Mouse (Mus musculus) heart, postnatal 10 days (tissue): ENCODE data around the gene Batf2. TPM values are rescaled to one million over a fixed set of nuclear protein-coding genes. Genes with fewer than 3 reads are reported as not detected.
"Not testable (repeated sequence)": the region's sequence is repeated elsewhere in the genome, so short reads cannot be mapped to it uniquely, and the experiment has no call there.

Experiments
- DNase-seq, 2 experiments: peaks; one replicate each; pipeline ENCODE4 v3.0.0; 2021
- intact Hi-C: fragments of 180-260 bp; cut with DNase I; formaldehyde crosslinking; loops from one replicate; pipeline ENCODE4 v1.15.1; 2025
- total RNA-seq, 2 experiments: library from RNA; stranded (reverse); gene quantifications; 2 replicates each; pipeline ENCODE4 v1.2.3; 2021

Gene Batf2
- total RNA-seq, 2 experiments from 2014 or later = 0.31 to 0.32 TPM

GRCm38 (mm10) chr19:6130414-6131128 lies 10.2 kb upstream of the Batf2 start:
- DNase-seq, intact Hi-C loops: not testable (repeated sequence)

DNA sequence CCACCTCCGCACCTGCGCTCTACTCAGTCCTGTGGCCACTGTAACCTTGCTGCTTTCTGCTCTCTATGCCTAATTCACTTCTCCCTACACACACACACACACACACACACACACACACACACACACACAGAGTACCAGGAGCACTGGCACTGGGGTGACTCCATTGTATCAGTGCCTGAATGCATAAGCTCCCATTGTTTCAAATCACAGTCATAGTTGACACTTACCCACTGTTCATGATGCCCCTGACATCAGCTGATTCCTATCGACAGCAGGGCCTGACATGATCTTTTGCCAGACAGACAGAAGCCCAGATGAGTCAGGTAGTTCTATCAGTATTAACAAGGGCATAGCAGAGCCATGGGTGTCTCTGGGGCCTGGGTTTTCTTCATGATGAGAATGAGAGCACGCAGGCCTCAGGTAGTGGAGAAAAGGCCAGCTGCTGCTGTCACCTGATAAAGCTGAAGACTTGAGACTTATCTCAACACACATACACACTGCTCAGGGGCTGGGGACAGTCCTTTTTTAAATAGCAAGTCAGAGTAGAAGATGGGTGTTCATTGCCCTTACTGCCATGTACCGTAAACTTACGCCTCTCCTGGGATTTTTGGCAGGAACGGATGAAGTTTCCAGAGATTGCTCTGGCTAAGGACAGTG lies 8.5 kb upstream of the Batf2 start:
- intact Hi-C loops = no loop called here
- no peak for DNase-seq

DNA sequence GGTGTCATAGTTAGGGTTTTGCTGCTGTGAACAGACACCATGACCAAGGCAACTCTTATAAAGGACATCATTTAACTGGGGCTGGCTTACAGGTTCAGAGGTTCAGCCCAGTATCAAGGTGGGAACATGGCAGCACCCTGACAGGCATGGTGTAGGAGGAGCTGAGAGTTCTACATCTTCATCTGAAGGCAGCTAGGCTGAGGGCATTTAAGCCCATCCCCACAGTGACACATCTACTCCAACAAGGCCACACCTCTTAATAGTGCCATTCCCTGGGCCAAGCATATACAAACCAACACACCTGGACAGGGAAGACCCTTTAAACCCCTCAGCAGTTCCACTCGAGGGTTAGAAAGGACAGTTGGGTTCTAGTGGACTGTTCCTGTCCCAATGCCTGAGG lies 7.6 kb upstream of the Batf2 start:
- intact Hi-C loops, DNase-seq: not testable (repeated sequence)

- intact Hi-C loops = no loop called here
Measured at GRCm38 (mm10) chr19:6136397-6136796, 4.4 kb upstream of the Batf2 start.

DNA sequence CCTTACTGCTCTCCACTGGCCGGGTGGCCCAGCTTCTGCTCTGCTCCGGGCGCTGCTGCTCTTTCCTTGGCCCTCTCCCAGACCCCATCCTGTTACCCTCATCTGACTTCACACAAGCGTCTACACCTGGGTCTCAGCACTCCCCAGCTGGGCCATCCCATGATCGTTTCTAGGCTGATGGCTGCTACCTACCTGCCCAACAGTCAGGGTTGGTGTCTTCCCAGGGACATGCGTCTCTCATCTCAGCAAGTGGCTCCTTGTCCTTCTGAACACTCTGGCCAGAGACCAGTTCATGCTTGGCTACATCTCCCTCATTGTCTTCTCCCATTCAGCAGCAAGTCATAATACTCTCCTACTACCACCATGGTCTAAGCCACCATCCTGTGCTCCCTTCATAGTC lies 1.1 kb upstream of the Batf2 start:
- no peak for DNase-seq
- intact Hi-C loops = loop anchor here (5.0 kb wide), 1 partner anchor 193 kb away; the partner anchor contains the start of gene Men1

More at GRCm38 (mm10) chr19:6136397-6136796, 4.4 kb upstream of the Batf2 start:
- DNase-seq = no peak

- intact Hi-C loops = loop anchor here (5.0 kb wide), 1 partner anchor 192 kb away; the partner anchor contains the start of gene Men1
- no peak for DNase-seq
Measured at GRCm38 (mm10) chr19:6140374-6140677, 457 bp upstream of the Batf2 start.

GRCm38 (mm10) chr19:6141394-6141749 lies 589 bp downstream of the Batf2 start, which contains the start of gene Arl2:
Gene Arl2 (minus strand): TSS chr19:6141548.
- intact Hi-C loops = loop anchor here (1.0 to 5.0 kb wide), 2 partner anchors 94 to 191 kb away; partner anchors contain the start of genes Men1 and Ppp2r5b
- peak; percentile 85 to 86 for DNase-seq

GRCm38 (mm10) chr19:6144842-6145241 lies 4.1 kb downstream of the Batf2 start:
- intact Hi-C loops = loop anchor here (5.0 kb wide), 1 partner anchor 187 kb away; the partner anchor contains the start of gene Men1

GRCm38 (mm10) chr19:6155174-6155573 lies 14.4 kb downstream of the Batf2 start:
- intact Hi-C loops = no loop called here
- DNase-seq = no peak

More at GRCm38 (mm10) chr19:6144842-6145241, 4.1 kb downstream of the Batf2 start:
- DNase-seq = no peak

DNA sequence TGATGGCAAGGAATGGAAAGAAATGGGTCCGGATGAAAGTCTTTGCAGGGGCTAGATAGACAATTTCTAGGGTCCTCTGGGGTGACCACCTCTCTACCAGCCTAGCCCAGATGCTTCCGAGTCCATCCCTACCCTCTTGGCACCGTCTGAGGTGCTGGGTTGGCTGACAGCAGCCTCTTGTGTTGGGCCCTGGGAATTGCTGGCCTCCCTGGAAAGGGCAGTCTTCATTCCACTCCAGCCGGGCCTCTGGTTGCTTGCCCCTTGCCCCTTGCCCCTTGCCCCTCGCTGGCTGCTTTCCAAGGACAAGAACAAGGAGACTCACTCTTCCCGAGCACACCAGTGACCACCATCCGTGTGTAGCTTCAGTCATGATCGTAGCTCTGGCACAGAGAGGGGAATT lies 15.6 kb downstream of the Batf2 start:
- intact Hi-C loops = no loop called here
- no peak for DNase-seq

- DNase-seq = no peak
- intact Hi-C loops = no loop called here
Measured at GRCm38 (mm10) chr19:6157220-6157619, 16.4 kb downstream of the Batf2 start.

GRCm38 (mm10) chr19:6163872-6164547 lies 23.2 kb downstream of the Batf2 start:
- DNase-seq = peak; percentile 35 to 50
- intact Hi-C loops = no loop called here

DNA sequence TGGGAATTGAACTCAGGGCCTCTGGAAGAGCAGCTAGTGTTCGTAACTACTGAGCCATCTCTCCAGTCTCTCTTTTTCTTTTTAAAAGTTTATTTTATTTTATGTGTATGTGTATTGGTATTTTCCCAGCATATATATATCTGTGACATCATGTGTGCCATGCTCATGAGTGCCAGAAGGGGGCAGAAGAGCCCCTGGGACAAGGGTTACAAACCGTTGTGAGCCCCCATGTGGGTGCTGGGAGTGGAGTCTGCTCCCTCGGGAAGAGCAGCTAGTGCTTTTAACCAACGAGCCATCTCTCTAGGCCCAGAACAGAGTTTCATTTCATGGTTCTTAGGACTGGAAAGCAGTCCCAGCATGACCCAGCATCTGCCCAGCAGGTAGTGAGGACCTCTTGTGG lies 26.0 kb downstream of the Batf2 start:
- DNase-seq = no peak
- intact Hi-C loops = no loop called here

DNA sequence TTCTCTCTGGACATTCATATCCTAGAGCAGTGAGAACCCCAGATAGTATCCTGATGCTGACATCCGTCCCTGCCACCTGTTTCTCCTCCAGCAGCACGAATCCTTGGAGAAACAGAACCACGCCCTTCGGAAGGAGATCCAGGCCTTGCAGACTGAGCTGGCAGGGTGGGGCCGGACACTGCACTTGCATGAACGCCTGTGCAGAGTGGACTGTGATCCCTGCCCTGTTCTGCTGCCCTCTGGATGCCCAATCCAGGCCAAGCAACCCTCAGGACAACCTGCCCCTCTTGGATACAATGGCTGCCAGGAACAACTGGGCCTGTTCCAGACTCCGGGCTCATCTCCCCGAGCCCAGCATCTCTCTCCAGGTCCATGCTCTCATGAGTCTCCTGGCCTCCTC lies 30.4 kb downstream of the Batf2 start:
- intact Hi-C loops = no loop called here
- no peak for DNase-seq

- no peak for DNase-seq
- intact Hi-C loops = no loop called here
Measured at GRCm38 (mm10) chr19:6174771-6175170, 34.0 kb downstream of the Batf2 start.

- DNase-seq = no peak
- intact Hi-C loops = no loop called here
Measured at GRCm38 (mm10) chr19:6178775-6179174, 38.0 kb downstream of the Batf2 start.

GRCm38 (mm10) chr19:6181629-6182028 lies 40.8 kb downstream of the Batf2 start:
- no peak for DNase-seq
- intact Hi-C loops = no loop called here

- DNase-seq = no peak
- intact Hi-C loops = no loop called here
Measured at GRCm38 (mm10) chr19:6182534-6182933, 41.8 kb downstream of the Batf2 start.

DNA sequence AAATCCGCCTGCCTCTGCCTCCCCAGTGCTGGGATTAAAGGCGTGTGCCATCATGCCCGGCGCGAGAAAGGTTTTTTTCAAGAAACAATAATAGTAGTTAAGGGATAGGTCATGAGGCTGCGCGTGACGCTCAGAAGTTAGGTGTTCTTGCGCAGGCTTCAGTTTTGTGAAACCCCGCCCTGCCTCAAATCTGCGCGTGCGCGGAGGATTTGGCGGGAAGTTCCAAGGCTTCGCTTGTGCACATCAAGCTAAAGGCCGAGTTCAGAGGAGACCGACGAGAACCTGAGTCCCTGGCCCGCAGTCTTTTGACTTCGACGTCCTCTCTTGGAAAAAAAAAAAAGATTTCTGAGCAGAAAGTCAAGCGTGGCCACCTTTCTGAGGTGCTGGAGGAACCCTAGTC lies 43.3 kb downstream of the Batf2 start, which contains the start of gene Majin:
Gene Majin (plus strand): TSS at position 258 of the 400 bp plus-strand sequence.
- DNase-seq = no peak
- intact Hi-C loops = no loop called here

- intact Hi-C loops = no loop called here
- DNase-seq = no peak
Measured at GRCm38 (mm10) chr19:6204265-6204664, 63.5 kb downstream of the Batf2 start.

- no peak for DNase-seq
- intact Hi-C loops = no loop called here
Measured at GRCm38 (mm10) chr19:6206716-6207115, 65.9 kb downstream of the Batf2 start.
